Mouse (Mus musculus) intestine, embryonic 16.5 days (tissue): ENCODE measurements around the gene Slc16a8. TPM values are rescaled to one million over a fixed set of nuclear protein-coding genes. Genes with fewer than 3 reads are reported as not detected.

Experiments used
- ATAC-seq: fragments of 200-750 bp; cut with Nextera tagmentation; 2 replicates; pipeline ENCODE4 v1.8.0; 2017; ENCODE audit warnings: moderate TSS enrichment, moderate library complexity
- H3K27ac ChIP-seq: fragments of 300-500 bp; sonication (generic); 2 replicates; pipeline ENCODE4 v1.5.1; 2014; ENCODE audit warnings: mild to moderate bottlenecking, low read length
- H3K27me3 ChIP-seq: fragments of 300-500 bp; sonication (generic); replicated peaks from 2 replicates; pipeline ENCODE4 v1.6.1; 2014; ENCODE audit warnings: low read length, control low read depth, mixed read lengths; ENCODE audit not compliant: control insufficient read depth, insufficient read depth
- H3K36me3 ChIP-seq: fragments of 300-500 bp; sonication (generic); 2 replicates; pipeline ENCODE4 v1.6.1; 2014; ENCODE audit warnings: low read length, control low read depth; ENCODE audit not compliant: control insufficient read depth, insufficient read depth
- H3K4me1 ChIP-seq: fragments of 300-500 bp; sonication (generic); 2 replicates; pipeline ENCODE4 v1.6.1; 2014; ENCODE audit warnings: low read length, control low read depth, mixed read lengths; ENCODE audit not compliant: control insufficient read depth, insufficient read depth
- H3K4me2 ChIP-seq: fragments of 300-500 bp; sonication (generic); 2 replicates; pipeline ENCODE4 v1.6.1; 2014; ENCODE audit warnings: low read depth, low read length, control low read depth
- H3K4me3 ChIP-seq: fragments of 300-500 bp; sonication (generic); 2 replicates; pipeline ENCODE4 v1.5.1; 2014; ENCODE audit warnings: mild to moderate bottlenecking, low read length
- H3K9ac ChIP-seq: fragments of 300-500 bp; sonication (generic); 2 replicates; pipeline ENCODE4 v1.6.1; 2014; ENCODE audit warnings: low read depth, low read length
- H3K9me3 ChIP-seq: fragments of 300-500 bp; sonication (generic); 2 replicates; pipeline ENCODE4 v1.6.1; 2016; ENCODE audit warnings: low read length, control low read depth; ENCODE audit not compliant: control insufficient read depth
- WGBS: fragments of 180-500 bp; shearing (Covaris S2); extraction: QIAGEN DNeasy Blood & Tissue Kit; methylation state at CpG from one replicate; pipeline ENCODE4 v1.1.7; 2014; 5-methylcytosine and 5-hydroxymethylcytosine counted together
- polyA plus RNA-seq: library from polyadenylated mRNA; unstranded; fragments of >200 nt; fragmentation: Nextera tagmentation; extraction: Ambion mirVana; gene quantifications from 2 replicates; pipeline ENCODE4 v1.2.1, GENCODE M21; 2015

Slc16a8 gene
- polyA plus RNA-seq, 1 experiment from 2014 or later = not detected

GRCm38 (mm10) chr15:79212750-79213446 is 41.7 kb downstream of the Slc16a8 start:
- no peak overlapping the region for H3K4me2 ChIP-seq
- WGBS = 88% methylated on average over 26 of the region's 26 CpGs
- no peaks in the 10 kb centered on the region for H3K36me3 ChIP-seq
- H3K4me1 ChIP-seq = no peaks in the 10 kb centered on the region
- peak; percentile 46 for ATAC-seq
- peak overlapping the region; percentile 37; the same call in 1 of the 2 replicates for H3K27ac ChIP-seq
- no peak overlapping the region for H3K4me3 ChIP-seq
- H3K9me3 ChIP-seq = no peaks in the 10 kb centered on the region
- no peaks in the 10 kb centered on the region; the same call in 1 of the 2 replicates for H3K27me3 ChIP-seq
- no peak overlapping the region for H3K9ac ChIP-seq

- H3K9ac ChIP-seq = no peak overlapping the region
- WGBS = 65% methylated on average over 2 of the region's 2 CpGs
- H3K27me3 ChIP-seq = no peaks in the 10 kb centered on the region; the same call in 1 of the 2 replicates
- ATAC-seq = no peak
- H3K27ac ChIP-seq = no peak overlapping the region
- no peak overlapping the region for H3K4me3 ChIP-seq
- H3K4me1 ChIP-seq = no peaks in the 10 kb centered on the region
- H3K4me2 ChIP-seq = no peak overlapping the region
- no peaks in the 10 kb centered on the region for H3K36me3 ChIP-seq
- H3K9me3 ChIP-seq = no peaks in the 10 kb centered on the region
Observed at GRCm38 (mm10) chr15:79210357-79210756, 44.2 kb downstream of the Slc16a8 start.

- no peaks in the 10 kb centered on the region for H3K4me1 ChIP-seq
- no peaks in the 10 kb centered on the region for H3K9me3 ChIP-seq
- no peak overlapping the region for H3K4me2 ChIP-seq
- ATAC-seq = no peak
- no peak overlapping the region for H3K27ac ChIP-seq
- no peak overlapping the region for H3K9ac ChIP-seq
- H3K4me3 ChIP-seq = no peak overlapping the region
- 70% methylated on average over 27 of the region's 27 CpGs for WGBS
- no peaks in the 10 kb centered on the region for H3K36me3 ChIP-seq
- no peaks in the 10 kb centered on the region for H3K27me3 ChIP-seq
Observed at GRCm38 (mm10) chr15:79208758-79209439, 45.7 kb downstream of the Slc16a8 start.

- H3K27ac ChIP-seq = no peak overlapping the region
- H3K36me3 ChIP-seq = no peaks in the 10 kb centered on the region
- no peak overlapping the region for H3K4me2 ChIP-seq
- H3K9me3 ChIP-seq = no peaks in the 10 kb centered on the region
- no peak overlapping the region for H3K9ac ChIP-seq
- no peak overlapping the region for H3K4me3 ChIP-seq
- H3K4me1 ChIP-seq = no peaks in the 10 kb centered on the region
- WGBS = 75% methylated on average over 6 of the region's 6 CpGs
- no peak for ATAC-seq
- no peaks in the 10 kb centered on the region for H3K27me3 ChIP-seq
Observed at GRCm38 (mm10) chr15:79208211-79208610, 46.4 kb downstream of the Slc16a8 start.

GRCm38 (mm10) chr15:79202575-79202974 is 52.0 kb downstream of the Slc16a8 start:
- Histone ChIP-seq H3K4me3 (no peak overlapping the region), H3K4me2 (no peak overlapping the region), H3K27me3 (0 out of 2 replicates have a peak, but pooled peaks cover 2% of the 10 kb centered on the region), H3K27ac (no peak overlapping the region), H3K9ac (no peak overlapping the region), H3K9me3 (no peaks in the 10 kb centered on the region), H3K4me1 (peaks cover 4% of the 10 kb centered on the region), H3K36me3 (no peaks in the 10 kb centered on the region)
- ATAC-seq = no peak
- WGBS = 23% methylated on average over 10 of the region's 10 CpGs

- H3K4me2 ChIP-seq = no peak overlapping the region
- 0 out of 2 replicates have a peak, but pooled peaks cover 2% of the 10 kb centered on the region for H3K27me3 ChIP-seq
- H3K4me3 ChIP-seq = no peak overlapping the region
- H3K36me3 ChIP-seq = no peaks in the 10 kb centered on the region
- peak; percentile 33; the same call in 1 of the 2 replicates for ATAC-seq
- H3K27ac ChIP-seq = no peak overlapping the region; the same call in 1 of the 2 replicates
- WGBS = 29% methylated on average over 13 of the region's 13 CpGs
- H3K9ac ChIP-seq = no peak overlapping the region
- no peaks in the 10 kb centered on the region for H3K9me3 ChIP-seq
- H3K4me1 ChIP-seq = peaks cover 4% of the 10 kb centered on the region
Observed at GRCm38 (mm10) chr15:79201491-79202150, 52.9 kb downstream of the Slc16a8 start.

Other genes with a start within 250 kb of the Slc16a8 start
- gene H1f0, start 226.3 kb downstream of the Slc16a8 start, polyA plus RNA-seq = 438 and 456 TPM in 2 replicates
- 1.8 and 2.3 TPM in 2 replicates for gene Galr3, start 212.9 kb downstream of the Slc16a8 start, polyA plus RNA-seq
- 56.4 and 57.5 TPM in 2 replicates for gene Ankrd54, start 191.9 kb downstream of the Slc16a8 start, polyA plus RNA-seq
- gene Eif3l, start 179.6 kb downstream of the Slc16a8 start, polyA plus RNA-seq = 221 and 238 TPM in 2 replicates
- 5.2 and 6.3 TPM in 2 replicates for gene Micall1, start 145.9 kb downstream of the Slc16a8 start, polyA plus RNA-seq
- 287 and 317 TPM in 2 replicates for gene Polr2f, start 113.8 kb downstream of the Slc16a8 start, polyA plus RNA-seq
- 4.2 and 5.7 TPM in 2 replicates for gene 1700088E04Rik, start 113.5 kb downstream of the Slc16a8 start, polyA plus RNA-seq
- 5.2 and 5.4 TPM in 2 replicates for gene Sox10, start 89.5 kb downstream of the Slc16a8 start, polyA plus RNA-seq
- 51.2 and 56.2 TPM in 2 replicates for gene Pick1, start 25.6 kb downstream of the Slc16a8 start, polyA plus RNA-seq
- gene Gm49486, start 25.4 kb downstream of the Slc16a8 start, polyA plus RNA-seq = 0.29 and 0.32 TPM in 2 replicates
- gene Baiap2l2, start 30.8 kb upstream of the Slc16a8 start, polyA plus RNA-seq = 13.6 and 17.9 TPM in 2 replicates
- 27.1 and 28.3 TPM in 2 replicates for gene Pla2g6, start 73.6 kb upstream of the Slc16a8 start, polyA plus RNA-seq
- gene Maff, start 91.9 kb upstream of the Slc16a8 start, polyA plus RNA-seq = 6.0 and 7.1 TPM in 2 replicates
- gene Tmem184b, start 148.8 kb upstream of the Slc16a8 start, polyA plus RNA-seq = 43.6 and 46.4 TPM in 2 replicates
- gene Csnk1e, start 200.8 kb upstream of the Slc16a8 start, polyA plus RNA-seq = 28.9 and 30.8 TPM in 2 replicates